Mouse (Mus musculus) stomach, postnatal 0 days (tissue): ENCODE data around the gene Cyp2d9.
"Not testable (repeated sequence)": the region's sequence is repeated elsewhere in the genome, so short reads cannot be mapped to it uniquely, and the experiment has no call there.

Experiments
- CTCF ChIP-seq: IDR thresholded peaks from 2 replicates; pipeline ENCODE4 v1.5.1; 2016; ENCODE audit warnings: antibody characterized with exemption, low read depth, mild to moderate bottlenecking, moderate library complexity
- EP300 ChIP-seq: optimal IDR thresholded peaks from 2 replicates; pipeline ENCODE3; 2016; ENCODE audit warnings: antibody characterized with exemption

DNA sequence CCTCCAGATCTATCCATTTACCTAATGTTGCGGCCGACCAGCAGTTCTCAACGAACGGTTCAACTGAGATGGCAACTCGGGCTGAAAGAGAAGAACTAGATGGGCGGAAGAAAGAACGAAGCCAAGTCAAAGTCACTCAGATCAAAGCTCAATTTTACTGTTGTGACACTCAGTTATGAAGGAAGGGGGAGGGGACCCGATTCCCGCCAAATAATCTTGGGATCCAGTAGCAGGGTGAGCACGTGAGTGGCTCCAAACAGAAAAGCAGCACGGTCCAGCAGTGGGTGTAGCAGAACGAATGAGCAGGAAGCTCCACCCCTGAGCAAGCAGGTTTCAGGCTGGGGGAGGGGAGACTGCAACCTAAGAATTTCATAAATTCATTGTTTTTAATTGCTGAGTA is 26.0 kb downstream of the Cyp2d9 start:
- not testable (repeated sequence) for TF ChIP-seq CTCF, EP300
